ENCODE assay signal across 22 mouse cellular contexts in genomic region chr16:40907892-40908291, GRCm38 (mm10).
"Had no signal": no experiment of that assay in that cellular context is flagged by ENCODE, and none has a peak within 500 bp of the region (broad histone marks: within the 10 kb centered on the region; RNA-seq: fewer than 3 reads in every experiment).

No protein-coding gene starts in this region.

- H3K27ac ChIP-seq: kidney, postnatal 0 days; layer of hippocampus, adult 2 months; limb, embryonic 10.5 days; limb, embryonic 13.5 days; liver, embryonic 12.5 days; liver, embryonic 15.5 days; lung, embryonic 15.5 days; midbrain, embryonic 10.5 days; midbrain, embryonic 15.5 days; stomach, postnatal 0 days had no signal

- H3K4me1 ChIP-seq: limb, embryonic 10.5 days; limb, embryonic 13.5 days; liver, embryonic 12.5 days; liver, embryonic 15.5 days; lung, embryonic 15.5 days; megakaryocyte, embryonic 14.5 days; midbrain, embryonic 10.5 days; midbrain, embryonic 15.5 days had no signal

- ATAC-seq: liver, embryonic 12.5 days; midbrain, embryonic 15.5 days had no signal

- DNase-seq: kidney, adult 2 months; kidney, postnatal 25 days; layer of hippocampus, adult 9-11 months; liver; lung, adult 18-20 months; lung, postnatal 10 days; lung, postnatal 36 days; right cerebral cortex, postnatal 25 days; thymus, adult 2 months; thymus, postnatal 14 days; thymus, postnatal 4 days had no signal

- H3K9me3 ChIP-seq: limb, embryonic 10.5 days; limb, embryonic 13.5 days; liver, embryonic 12.5 days; liver, embryonic 15.5 days; lung, embryonic 15.5 days; megakaryocyte, embryonic 14.5 days; midbrain, embryonic 10.5 days; midbrain, embryonic 15.5 days had no signal

- H3K9ac ChIP-seq: limb, embryonic 13.5 days; liver, embryonic 12.5 days; liver, embryonic 15.5 days; lung, embryonic 15.5 days; midbrain, embryonic 15.5 days had no signal

- H3K4me2 ChIP-seq: limb, embryonic 13.5 days; liver, embryonic 12.5 days; liver, embryonic 15.5 days; lung, embryonic 15.5 days; midbrain, embryonic 15.5 days had no signal

- H3K4me3 ChIP-seq: layer of hippocampus, adult 2 months; limb, embryonic 10.5 days; limb, embryonic 13.5 days; liver, embryonic 12.5 days; liver, embryonic 15.5 days; lung, embryonic 15.5 days; megakaryocyte, embryonic 14.5 days; midbrain, embryonic 10.5 days; midbrain, embryonic 15.5 days had no signal

- H3K36me3 ChIP-seq: limb, embryonic 10.5 days; limb, embryonic 13.5 days; liver, embryonic 12.5 days; liver, embryonic 15.5 days; lung, embryonic 15.5 days; midbrain, embryonic 10.5 days; midbrain, embryonic 15.5 days had no signal

- H3K27me3 ChIP-seq: limb, embryonic 13.5 days; liver, embryonic 12.5 days; liver, embryonic 15.5 days; lung, embryonic 15.5 days; megakaryocyte, embryonic 14.5 days; midbrain, embryonic 15.5 days had no signal
